Mouse (Mus musculus) thymus, postnatal 14 days (tissue): Measurements from ENCODE around the gene Ralgps1.
"Not testable (repeated sequence)": the region's sequence is repeated elsewhere in the genome, so short reads cannot be mapped to it uniquely, and the experiment has no call there.

Experiments
- DNase-seq: peaks from one replicate; pipeline ENCODE4 v3.0.0; 2021

Ralgps1 gene

DNA sequence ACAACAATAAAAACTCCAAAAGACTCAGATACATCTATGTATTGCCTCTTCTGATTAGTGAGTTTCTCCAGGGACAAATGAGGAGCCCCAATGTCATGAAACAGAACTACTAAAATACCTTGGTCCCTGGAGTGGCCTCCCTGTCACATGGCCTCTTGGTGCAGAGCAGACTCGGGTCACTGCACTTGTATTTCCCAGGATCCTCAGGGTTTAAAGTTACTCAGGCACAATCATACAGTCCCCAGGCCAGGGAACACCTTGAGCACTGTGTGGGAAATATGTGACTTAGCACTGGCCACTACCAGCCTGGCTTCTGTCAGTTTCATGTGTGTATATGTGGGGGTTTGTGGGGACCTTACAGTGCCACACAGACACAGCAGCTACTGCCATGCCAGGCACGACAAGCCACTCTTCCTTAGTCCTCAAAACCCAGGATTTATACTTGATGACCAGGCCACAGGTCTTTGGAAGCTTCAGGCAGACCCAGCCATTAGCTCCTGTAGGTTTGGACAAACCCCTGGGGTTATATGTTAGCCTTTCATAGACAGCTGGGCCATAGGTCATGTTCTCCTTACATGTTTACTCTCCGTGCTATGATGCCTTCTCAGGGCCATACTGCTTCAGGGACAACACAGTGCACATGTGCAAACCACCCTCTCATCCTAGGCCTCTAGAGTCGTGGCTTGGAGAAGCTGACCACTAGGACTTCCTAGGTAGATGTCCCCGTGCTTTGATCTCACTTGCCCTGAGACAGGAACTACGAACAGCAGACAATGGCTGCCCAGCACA lies 138.3 kb downstream of the Ralgps1 start:
- DNase-seq: no peak

GRCm38 (mm10) chr2:33231788-33232187 lies 139.5 kb downstream of the Ralgps1 start:
- no peak for DNase-seq

- no peak for DNase-seq
Observed at GRCm38 (mm10) chr2:33230701-33231100, 140.6 kb downstream of the Ralgps1 start.

GRCm38 (mm10) chr2:33228551-33228950 lies 142.7 kb downstream of the Ralgps1 start:
- no peak for DNase-seq

DNA sequence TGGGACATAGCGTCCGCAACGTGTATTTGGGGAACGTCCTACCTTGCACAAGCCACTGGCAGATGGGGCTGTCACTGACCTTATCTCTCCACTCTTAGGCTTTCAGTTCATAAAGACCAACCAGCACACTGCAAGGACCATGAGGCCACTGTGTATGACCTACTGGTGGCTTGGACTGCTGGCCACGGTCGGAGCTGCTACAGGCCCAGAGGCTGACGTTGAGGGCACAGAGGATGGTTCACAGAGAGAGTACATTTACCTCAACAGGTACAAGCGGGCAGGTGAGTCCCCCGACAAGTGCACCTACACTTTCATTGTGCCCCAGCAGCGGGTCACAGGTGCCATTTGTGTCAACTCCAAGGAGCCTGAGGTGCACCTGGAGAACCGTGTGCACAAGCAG lies 143.2 kb downstream of the Ralgps1 start:
- DNase-seq: no peak

GRCm38 (mm10) chr2:33225921-33226320 lies 145.4 kb downstream of the Ralgps1 start:
- DNase-seq: no peak

- no peak for DNase-seq
Observed at GRCm38 (mm10) chr2:33223656-33224358, 147.5 kb downstream of the Ralgps1 start.

- no peak for DNase-seq
Observed at GRCm38 (mm10) chr2:33222480-33222879, 148.8 kb downstream of the Ralgps1 start.

- DNase-seq: peak; percentile 24
Observed at GRCm38 (mm10) chr2:33221339-33221900, 149.9 kb downstream of the Ralgps1 start.

DNA sequence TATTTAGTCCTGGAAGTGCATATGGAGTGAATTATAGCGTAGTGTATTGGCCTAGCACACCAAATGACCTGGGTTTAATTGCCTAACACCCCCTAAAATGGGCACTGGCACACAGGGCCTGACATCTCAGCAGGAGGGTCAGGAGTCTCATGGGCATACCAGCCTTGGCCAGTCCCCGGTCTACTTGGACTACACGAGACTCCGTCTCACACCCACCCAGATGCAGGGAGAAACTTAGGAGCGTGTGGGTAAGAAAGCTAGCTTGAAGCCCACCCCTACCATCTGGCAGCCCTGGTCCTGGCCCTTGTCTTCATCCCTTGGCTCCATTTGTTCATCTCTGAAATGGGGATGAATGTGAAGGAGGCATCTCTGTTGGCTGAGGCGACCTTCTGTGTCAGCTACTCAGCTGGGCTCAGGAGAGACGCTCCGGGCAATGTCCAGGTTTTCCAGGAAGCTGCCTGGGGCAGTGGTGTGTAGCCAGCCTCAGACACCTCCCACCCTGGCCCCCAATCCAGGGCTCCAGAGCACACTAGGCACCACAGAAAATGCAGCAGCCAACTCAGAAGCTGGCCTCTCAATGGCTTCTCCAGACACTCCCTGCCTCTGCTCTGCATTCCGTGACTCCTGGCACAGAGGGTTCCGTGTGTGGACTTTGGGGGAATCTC lies 150.5 kb downstream of the Ralgps1 start:
- DNase-seq: no peak

- no peak for DNase-seq
Observed at GRCm38 (mm10) chr2:33220246-33220645, 151.0 kb downstream of the Ralgps1 start.

- DNase-seq: no peak
Observed at GRCm38 (mm10) chr2:33219637-33220036, 151.6 kb downstream of the Ralgps1 start.

- DNase-seq: peak; percentile 58
Observed at GRCm38 (mm10) chr2:33218903-33219625, 152.2 kb downstream of the Ralgps1 start.

GRCm38 (mm10) chr2:33217425-33217794 lies 153.9 kb downstream of the Ralgps1 start:
- peak; percentile 68 for DNase-seq

GRCm38 (mm10) chr2:33216645-33217424 lies 154.5 kb downstream of the Ralgps1 start:
- DNase-seq: peak; percentile 37

DNA sequence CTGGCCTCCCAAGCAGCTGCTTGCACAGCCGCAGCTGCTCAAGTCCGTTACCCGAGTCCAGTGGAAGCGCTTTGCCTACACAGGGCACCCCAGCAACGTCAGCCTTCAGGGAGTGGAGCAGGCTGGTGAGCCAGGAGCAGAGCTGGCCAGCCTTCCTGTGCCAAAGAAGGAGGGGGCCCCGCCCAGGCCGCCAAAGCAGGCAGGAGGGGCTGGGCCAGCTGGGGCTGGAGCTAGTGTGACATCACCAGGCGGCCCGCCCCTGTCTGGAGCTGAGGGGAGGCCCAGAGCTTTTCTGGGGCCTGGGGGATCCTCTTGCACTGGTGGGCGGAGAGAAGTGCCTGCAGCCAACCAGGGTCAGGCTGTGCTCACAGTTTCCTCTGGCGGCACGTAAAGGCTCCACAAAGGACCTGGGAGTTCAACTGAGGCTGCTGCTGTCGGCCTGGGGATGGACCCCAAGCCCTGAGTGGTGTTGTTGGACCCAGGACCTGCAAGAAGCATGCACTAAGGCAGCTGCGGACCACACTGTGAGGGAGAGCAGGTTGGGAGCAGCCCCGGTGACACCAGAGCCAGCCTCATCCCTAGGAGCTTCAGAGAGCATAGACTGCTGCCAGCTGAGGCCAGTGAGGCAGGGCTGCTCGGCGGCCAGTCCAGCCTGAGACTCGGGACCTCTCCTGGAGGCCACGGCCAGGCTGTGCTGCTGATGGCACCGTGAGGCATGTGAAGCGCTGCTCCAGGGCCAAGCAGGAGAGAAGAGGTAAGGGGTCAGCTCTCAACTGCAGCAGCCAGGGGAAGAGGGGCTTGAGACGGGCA lies 155.4 kb downstream of the Ralgps1 start, which contains the start of gene Angptl2:
TSS of gene Angptl2 (plus strand) at position 370 of the 810 bp plus-strand sequence.
- DNase-seq: peak; percentile 95

DNA sequence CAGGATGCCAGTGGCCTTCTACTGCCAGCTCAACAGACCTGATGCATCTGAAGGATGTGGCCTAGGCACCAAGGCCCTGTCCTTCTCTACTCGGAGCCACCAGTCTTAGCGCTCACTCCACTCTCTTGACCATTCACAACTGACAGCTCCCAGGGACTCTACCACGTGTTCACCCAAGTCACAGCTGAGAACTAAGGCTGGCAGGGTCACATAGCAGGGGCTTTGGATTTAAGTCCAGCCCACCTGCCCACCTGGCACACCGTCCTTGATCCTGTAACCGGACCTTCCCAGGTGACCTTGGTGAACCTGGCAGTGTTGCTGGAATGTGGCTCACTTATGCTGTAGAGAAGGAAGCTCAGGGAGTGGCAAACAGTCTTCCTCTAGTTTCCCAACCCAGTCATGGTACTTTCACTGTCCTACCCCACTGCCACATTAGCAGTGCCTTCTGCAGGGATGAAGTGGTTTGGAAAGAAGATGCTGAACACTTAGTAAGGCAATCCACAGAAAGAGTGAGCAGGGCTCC lies 156.0 kb downstream of the Ralgps1 start:
- DNase-seq: no peak

GRCm38 (mm10) chr2:33211263-33211662 lies 160.0 kb downstream of the Ralgps1 start:
- not testable (repeated sequence) for DNase-seq

GRCm38 (mm10) chr2:33210841-33211240 lies 160.4 kb downstream of the Ralgps1 start:
- no peak for DNase-seq

DNA sequence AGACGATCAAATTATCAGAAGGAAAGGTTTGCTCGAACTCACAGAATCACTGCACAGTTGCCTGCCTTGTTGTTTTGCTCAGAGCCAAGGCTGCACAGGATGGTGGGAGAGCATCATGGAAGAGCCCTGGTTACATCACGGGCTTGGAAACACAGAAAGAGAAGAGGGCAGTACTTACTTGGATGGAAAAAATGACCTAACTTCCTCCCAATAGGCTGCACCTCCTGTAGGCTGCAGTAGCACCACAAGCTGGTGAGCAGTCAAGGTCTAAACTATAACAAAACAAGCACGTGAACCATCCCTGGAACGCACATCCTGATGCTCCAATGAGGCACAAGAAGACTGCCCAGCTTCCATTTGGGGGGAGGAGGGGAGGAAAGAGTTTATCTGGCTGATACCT lies 163.2 kb downstream of the Ralgps1 start:
- no peak for DNase-seq

DNA sequence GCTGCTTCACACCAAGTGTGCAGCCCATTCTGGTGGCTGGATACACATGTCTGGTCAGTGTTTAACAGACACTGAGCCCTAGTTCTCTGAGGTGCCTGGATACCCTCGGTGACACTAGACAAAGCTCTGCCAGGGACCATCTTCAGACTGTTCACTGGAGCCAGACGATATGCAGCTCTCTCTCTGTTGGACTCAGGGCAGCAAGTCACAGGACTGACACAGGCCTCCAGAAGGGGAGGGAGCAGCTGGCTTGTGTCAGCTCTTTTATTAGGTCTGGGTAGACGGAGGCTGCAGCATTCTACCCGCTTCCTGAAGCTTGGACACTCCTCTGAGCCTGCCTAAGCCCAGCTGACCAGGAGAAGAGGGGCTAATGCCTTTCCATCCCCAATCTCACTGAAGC lies 164.2 kb downstream of the Ralgps1 start:
- DNase-seq: no peak
